Mouse (Mus musculus) brain, adult 2 months (tissue): ENCODE data around the gene Syf2.
"Not testable (repeated sequence)": the region's sequence is repeated elsewhere in the genome, so short reads cannot be mapped to it uniquely, and the experiment has no call there.

ENCODE experiments used
- DNase-seq: peaks from one replicate; pipeline ENCODE4 v3.0.0; 2011; ENCODE audit warnings: low read depth, low spot score

Gene Syf2

GRCm38 (mm10) chr4:134930684-134931481 is at the start of gene Syf2:
TSS of gene Syf2 (plus strand) at chr4:134930898.
- peak; percentile 99 for DNase-seq

GRCm38 (mm10) chr4:134883266-134883665 is 47.4 kb upstream of the Syf2 start:
- DNase-seq = peak; percentile 45

- DNase-seq = no peak
These were observed 46.9 kb upstream of the Syf2 start for GRCm38 (mm10) chr4:134883808-134884207.

GRCm38 (mm10) chr4:134884364-134884763 is 46.3 kb upstream of the Syf2 start:
- DNase-seq = peak; percentile 52

GRCm38 (mm10) chr4:134892096-134892495 is 38.6 kb upstream of the Syf2 start:
- DNase-seq = peak; percentile 51

GRCm38 (mm10) chr4:134897256-134897655 is 33.4 kb upstream of the Syf2 start:
- no peak for DNase-seq

GRCm38 (mm10) chr4:134901126-134901525 is 29.6 kb upstream of the Syf2 start:
- peak; percentile 60 for DNase-seq

- no peak for DNase-seq
These were observed 27.7 kb upstream of the Syf2 start for GRCm38 (mm10) chr4:134903046-134903445.

- not testable (repeated sequence) for DNase-seq
These were observed 19.3 kb upstream of the Syf2 start for GRCm38 (mm10) chr4:134911406-134911805.

- DNase-seq = peak; percentile 84
These were observed 17.3 kb upstream of the Syf2 start for GRCm38 (mm10) chr4:134913413-134913812.

- DNase-seq = peak; percentile 66
These were observed 16.4 kb upstream of the Syf2 start for GRCm38 (mm10) chr4:134914122-134914863.

- DNase-seq = peak; percentile 95
These were observed 15.9 kb upstream of the Syf2 start, which contains the start of gene Tmem50a for GRCm38 (mm10) chr4:134914864-134915209. TSS of gene Tmem50a (minus strand) at chr4:134915024.

- peak; percentile 75 for DNase-seq
These were observed 15.3 kb upstream of the Syf2 start for GRCm38 (mm10) chr4:134915223-134916050.

GRCm38 (mm10) chr4:134917194-134917593 is 13.5 kb upstream of the Syf2 start:
- DNase-seq = no peak

GRCm38 (mm10) chr4:134918381-134918780 is 12.3 kb upstream of the Syf2 start:
- peak; percentile 29 for DNase-seq

GRCm38 (mm10) chr4:134919733-134920540 is 10.8 kb upstream of the Syf2 start:
- peak; percentile 50 for DNase-seq

- no peak for DNase-seq
These were observed 10.1 kb upstream of the Syf2 start for GRCm38 (mm10) chr4:134920631-134921030.

- DNase-seq = no peak
These were observed 9.0 kb upstream of the Syf2 start for GRCm38 (mm10) chr4:134921703-134922102.

GRCm38 (mm10) chr4:134922111-134922924 is 8.4 kb upstream of the Syf2 start:
- DNase-seq = no peak

- peak; percentile 68 for DNase-seq
These were observed 7.8 kb upstream of the Syf2 start for GRCm38 (mm10) chr4:134922925-134923244.
